Mouse (Mus musculus) naive thymus-derived CD4-positive, alpha-beta T cell, adult 5 months (primary cell): ENCODE results near the gene Klk1b9. TPM values are rescaled to one million over a fixed set of nuclear protein-coding genes. Genes with fewer than 3 reads are reported as not detected.

Experiments used
- polyA plus RNA-seq: library from polyadenylated mRNA; unstranded; fragments of 100-300 nt; shearing (Covaris generic); gene quantifications from one replicate; pipeline ENCODE4 v1.2.1, GENCODE M21; 2017

Gene Klk1b9
- not detected for polyA plus RNA-seq

GRCm38 (mm10) chr7:43975761-43976160, at the start of gene Klk1b9:
TSS of gene Klk1b9 (plus strand) at chr7:43976061.

DNA sequence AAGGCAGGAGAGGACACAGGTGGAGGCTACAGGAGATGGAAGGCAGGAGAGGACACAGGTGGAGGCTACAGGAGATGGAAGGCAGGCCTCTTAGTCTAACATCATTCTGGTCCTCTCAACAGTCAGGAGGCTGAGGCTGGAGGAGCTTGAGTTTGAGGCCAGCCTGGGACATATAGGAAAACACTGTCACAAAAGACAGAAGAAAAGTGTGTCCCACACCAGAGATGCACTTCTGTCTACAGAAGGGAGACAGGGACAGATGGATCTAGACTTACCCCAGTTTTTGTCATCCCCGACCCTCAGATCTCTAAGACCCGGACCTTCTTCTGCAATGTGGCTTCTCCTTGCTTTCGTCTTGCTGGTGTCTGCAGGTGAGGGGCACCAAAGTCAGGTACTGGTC, 42.4 kb upstream of the Klk1b9 start, which contains the start of gene Klk15:
Klk15 (plus strand) TSS at position 301 of the 400 bp plus-strand sequence.

DNA sequence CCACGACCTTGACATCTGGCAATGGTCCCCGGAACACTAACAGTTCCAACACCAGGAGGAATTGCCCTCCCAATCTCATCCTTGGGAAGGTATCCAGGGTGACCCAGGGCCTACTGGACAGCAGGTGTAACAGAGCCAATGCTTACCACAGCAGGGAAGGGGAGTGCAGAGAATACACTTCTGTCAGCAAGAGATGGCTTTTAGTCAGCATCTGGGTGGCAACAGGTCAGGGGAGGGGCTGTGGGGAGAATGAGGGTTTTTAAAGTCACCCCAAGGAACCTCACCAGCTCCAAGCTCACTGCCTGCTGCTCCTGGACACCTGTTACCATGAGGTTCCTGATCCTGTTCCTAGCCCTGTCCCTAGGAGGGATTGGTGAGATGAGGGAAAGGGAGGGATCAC, 25.5 kb upstream of the Klk1b9 start, which contains the start of gene Klk1b8:
Klk1b8 (plus strand) TSS at position 301 of the 400 bp plus-strand sequence.

GRCm38 (mm10) chr7:43966451-43966850, 9.4 kb upstream of the Klk1b9 start, which contains the start of gene Klk1b1:
TSS of gene Klk1b1 (plus strand) at chr7:43966751.

GRCm38 (mm10) chr7:43995577-43995976, 19.7 kb downstream of the Klk1b9 start, which contains the start of gene Klk1b11:
TSS of gene Klk1b11 (plus strand) at chr7:43995877.

GRCm38 (mm10) chr7:44011868-44012267, 36.0 kb downstream of the Klk1b9 start, which contains the start of gene Klk1b26:
TSS of gene Klk1b26 (plus strand) at chr7:44012168.

Other genes with a start within 250 kb of the Klk1b9 start
- not detected for gene Klk12, start 207.2 kb upstream of the Klk1b9 start, polyA plus RNA-seq
- not detected for gene Klk11, start 201.5 kb upstream of the Klk1b9 start, polyA plus RNA-seq
- gene Klk10, start 195.0 kb upstream of the Klk1b9 start, polyA plus RNA-seq, result not detected
- not detected for gene Klk9, start 184.2 kb upstream of the Klk1b9 start, polyA plus RNA-seq
- 69.3 TPM for gene Klk8, start 178.5 kb upstream of the Klk1b9 start, polyA plus RNA-seq
- not detected for gene Klk7, start 164.8 kb upstream of the Klk1b9 start, polyA plus RNA-seq
- gene Klk6, start 151.6 kb upstream of the Klk1b9 start, polyA plus RNA-seq, result not detected
- gene Klk5, start 134.1 kb upstream of the Klk1b9 start, polyA plus RNA-seq, result not detected
- gene Klk4, start 94.9 kb upstream of the Klk1b9 start, polyA plus RNA-seq, result not detected
- not detected for gene Klk15, start 42.3 kb upstream of the Klk1b9 start, polyA plus RNA-seq
- not detected for gene Klk1b8, start 25.4 kb upstream of the Klk1b9 start, polyA plus RNA-seq
- gene Klk1b1, start 9.3 kb upstream of the Klk1b9 start, polyA plus RNA-seq, result not detected
- gene Klk1b11, start 19.8 kb downstream of the Klk1b9 start, polyA plus RNA-seq, result not detected
- gene Klk1b26, start 36.1 kb downstream of the Klk1b9 start, polyA plus RNA-seq, result not detected
- gene Klk1b27, start 76.2 kb downstream of the Klk1b9 start, polyA plus RNA-seq, result not detected
- gene Klk1b21, start 126.3 kb downstream of the Klk1b9 start, polyA plus RNA-seq, result not detected
- gene Klk1b22, start 136.6 kb downstream of the Klk1b9 start, polyA plus RNA-seq, result not detected
- not detected for gene Klk1b16, start 160.7 kb downstream of the Klk1b9 start, polyA plus RNA-seq
- not detected for gene Klk1b24, start 212.2 kb downstream of the Klk1b9 start, polyA plus RNA-seq
- gene Klk1b3, start 222.1 kb downstream of the Klk1b9 start, polyA plus RNA-seq, result not detected
- not detected for gene Klk1b4, start 231.4 kb downstream of the Klk1b9 start, polyA plus RNA-seq
- gene Klk1b5, start 239.9 kb downstream of the Klk1b9 start, polyA plus RNA-seq, result not detected
- gene Klk1, start 249.3 kb downstream of the Klk1b9 start, polyA plus RNA-seq, result not detected